Mouse (Mus musculus) limb, embryonic 14.5 days (tissue): ENCODE data around the gene Crybb1. TPM values are rescaled to one million over a fixed set of nuclear protein-coding genes. Genes with fewer than 3 reads are reported as not detected.

Source experiments
- ATAC-seq: fragments of 200-750 bp; cut with Nextera tagmentation; 2 replicates; pipeline ENCODE4 v1.8.0; 2017; ENCODE audit warnings: low read depth, moderate number of reproducible peaks, moderate TSS enrichment; ENCODE audit not compliant: low FRiP score
- DNase-seq: peaks from one replicate; pipeline ENCODE4 v3.0.0-alpha.2; 2015; ENCODE audit warnings: low spot score
- H3K27ac ChIP-seq: fragments of 300-500 bp; sonication (generic); replicated peaks from 2 replicates; pipeline ENCODE4 v1.5.1; 2014; ENCODE audit warnings: low read depth, mild to moderate bottlenecking, low read length, moderate library complexity, mixed read lengths
- H3K27me3 ChIP-seq: fragments of 300-500 bp; sonication (generic); 2 replicates; pipeline ENCODE4 v1.6.1; 2014; ENCODE audit warnings: low read length, mixed read lengths; ENCODE audit not compliant: control insufficient read depth, insufficient read depth
- H3K36me3 ChIP-seq: fragments of 300-500 bp; sonication (generic); 2 replicates; pipeline ENCODE4 v1.6.1; 2014; ENCODE audit warnings: mild to moderate bottlenecking, low read length, moderate library complexity, mixed read lengths; ENCODE audit not compliant: control insufficient read depth, insufficient read depth
- H3K4me1 ChIP-seq: fragments of 300-500 bp; sonication (generic); 2 replicates; pipeline ENCODE4 v1.6.1; 2014; ENCODE audit warnings: antibody characterized with exemption, low read length, mixed read lengths; ENCODE audit not compliant: control insufficient read depth, insufficient read depth
- H3K4me2 ChIP-seq: fragments of 300-500 bp; sonication (generic); replicated peaks from 2 replicates; pipeline ENCODE4 v1.6.1; 2014; ENCODE audit warnings: low read depth, mild to moderate bottlenecking, low read length, moderate library complexity; ENCODE audit not compliant: severe bottlenecking
- H3K4me3 ChIP-seq: fragments of 300-500 bp; sonication (generic); replicated peaks from 2 replicates; pipeline ENCODE4 v1.5.1; 2014; ENCODE audit warnings: low read length
- H3K9ac ChIP-seq: fragments of 300-500 bp; sonication (generic); 2 replicates; pipeline ENCODE4 v1.6.1; 2014; ENCODE audit warnings: mild to moderate bottlenecking, low read depth, low read length, moderate library complexity; ENCODE audit not compliant: severe bottlenecking
- H3K9me3 ChIP-seq: fragments of 300-500 bp; sonication (generic); 2 replicates; pipeline ENCODE4 v1.6.1; 2016; ENCODE audit warnings: low read length; ENCODE audit not compliant: control insufficient read depth
- POLR2A ChIP-seq: fragments of 200-500 bp; IDR thresholded peaks from 2 replicates; pipeline ENCODE4 v1.8.0; 2012; ENCODE audit warnings: inconsistent platforms, mild to moderate bottlenecking, moderate library complexity, borderline replicate concordance; ENCODE audit not compliant: insufficient read depth, insufficient read length; ENCODE audit errors: extremely low read depth
- WGBS: fragments of 180-500 bp; shearing (Covaris S2); extraction: QIAGEN DNeasy Blood & Tissue Kit; methylation state at CpG from one replicate; pipeline ENCODE4 v1.1.7; 2014; 5-methylcytosine and 5-hydroxymethylcytosine counted together
- polyA plus RNA-seq, 2 experiments: library from polyadenylated mRNA; depleted of rRNA in 1 of 2; stranded (reverse) in 1 of 2; unstranded in 1 of 2; fragments of >200 nt; fragmentation: Nextera tagmentation in 1 of 2; extraction: Ambion mirVana in 1 of 2; gene quantifications; 2 replicates each; pipeline versions ENCODE4 v1.2.1 to v1.2.3; 2012 to 2014

Crybb1 gene
- polyA plus RNA-seq, 2 experiments = 0.54 to 1.9 TPM

- Histone ChIP-seq H3K27ac (no peak overlapping the region), H3K4me3 (no peak overlapping the region), H3K4me1 (peaks cover 5% of the 10 kb centered on the region; the same call in 1 of the 2 replicates), H3K9ac (no peak overlapping the region), H3K4me2 (no peak overlapping the region), H3K9me3 (no peaks in the 10 kb centered on the region), H3K36me3 (no peaks in the 10 kb centered on the region), H3K27me3 (no peaks in the 10 kb centered on the region)
- ATAC-seq (no peak), DNase-seq (no peak)
- no peak for TF ChIP-seq POLR2A
- 79% methylated on average over 8 of the region's 8 CpGs for WGBS
These were observed 34.9 kb downstream of the Crybb1 start for GRCm38 (mm10) chr5:112290536-112290880.

DNA sequence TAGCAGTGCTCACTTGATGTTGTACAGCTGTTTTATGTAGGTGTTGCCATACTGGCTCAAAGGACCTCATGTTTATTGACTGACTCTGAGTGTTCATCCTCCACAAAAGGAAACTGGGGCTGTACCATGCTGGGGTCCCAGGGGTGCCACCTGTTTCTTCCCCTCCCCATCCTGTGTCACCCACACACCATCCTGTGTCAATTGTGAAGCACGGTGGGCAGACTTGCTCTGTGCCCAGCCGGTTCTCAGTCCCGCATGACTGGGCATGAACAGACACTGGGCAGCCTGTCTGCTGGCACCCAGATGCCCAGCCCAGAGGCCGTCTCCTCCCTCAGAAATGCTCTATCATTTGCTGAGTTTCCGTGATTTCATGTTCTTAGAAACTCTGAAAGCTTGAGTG, 36.3 kb downstream of the Crybb1 start:
- DNase-seq (no peak), ATAC-seq (no peak)
- no peak overlapping the region for H3K4me2 ChIP-seq
- no peak overlapping the region for H3K4me3 ChIP-seq
- no peak for TF ChIP-seq POLR2A
- H3K36me3 ChIP-seq = no peaks in the 10 kb centered on the region
- 93% methylated on average over 5 of the region's 5 CpGs for WGBS
- no peak overlapping the region for H3K9ac ChIP-seq
- peaks cover 5% of the 10 kb centered on the region; the same call in 1 of the 2 replicates for H3K4me1 ChIP-seq
- no peaks in the 10 kb centered on the region for H3K9me3 ChIP-seq
- no peaks in the 10 kb centered on the region for H3K27me3 ChIP-seq
- no peak overlapping the region for H3K27ac ChIP-seq

GRCm38 (mm10) chr5:112292343-112292980, 36.8 kb downstream of the Crybb1 start:
- ATAC-seq = no peak
- Histone ChIP-seq H3K4me2 (no peak overlapping the region), H3K27ac (no peak overlapping the region), H3K9me3 (no peaks in the 10 kb centered on the region), H3K9ac (no peak overlapping the region), H3K27me3 (no peaks in the 10 kb centered on the region), H3K36me3 (no peaks in the 10 kb centered on the region), H3K4me1 (peaks cover 5% of the 10 kb centered on the region; the same call in 1 of the 2 replicates), H3K4me3 (no peak overlapping the region)
- TF ChIP-seq POLR2A = no peak
- no peak for DNase-seq
- WGBS = 71% methylated on average over 17 of the region's 17 CpGs

- Histone ChIP-seq H3K4me1 (peaks cover 5% of the 10 kb centered on the region; the same call in 1 of the 2 replicates), H3K4me2 (no peak overlapping the region), H3K27me3 (no peaks in the 10 kb centered on the region), H3K4me3 (no peak overlapping the region), H3K36me3 (no peaks in the 10 kb centered on the region), H3K9me3 (no peaks in the 10 kb centered on the region), H3K9ac (no peak overlapping the region), H3K27ac (no peak overlapping the region)
- no peak for DNase-seq
- ATAC-seq = no peak
- 80% methylated on average over 2 of the region's 2 CpGs for WGBS
- no peak for TF ChIP-seq POLR2A
These were observed 38.2 kb downstream of the Crybb1 start for GRCm38 (mm10) chr5:112293800-112294199.

GRCm38 (mm10) chr5:112294696-112295095, 39.1 kb downstream of the Crybb1 start:
- peaks cover 4% of the 10 kb centered on the region; the same call in 1 of the 2 replicates for H3K4me1 ChIP-seq
- 69% methylated on average over 4 of the region's 4 CpGs for WGBS
- no peak overlapping the region for H3K9ac ChIP-seq
- TF ChIP-seq POLR2A = no peak
- H3K4me3 ChIP-seq = no peak overlapping the region
- H3K27me3 ChIP-seq = no peaks in the 10 kb centered on the region
- ATAC-seq (no peak), DNase-seq (no peak)
- no peaks in the 10 kb centered on the region for H3K36me3 ChIP-seq
- H3K9me3 ChIP-seq = no peaks in the 10 kb centered on the region
- no peak overlapping the region for H3K27ac ChIP-seq
- H3K4me2 ChIP-seq = no peak overlapping the region
